Mouse (Mus musculus): ENCODE data around the gene Tmem156.

DNA sequence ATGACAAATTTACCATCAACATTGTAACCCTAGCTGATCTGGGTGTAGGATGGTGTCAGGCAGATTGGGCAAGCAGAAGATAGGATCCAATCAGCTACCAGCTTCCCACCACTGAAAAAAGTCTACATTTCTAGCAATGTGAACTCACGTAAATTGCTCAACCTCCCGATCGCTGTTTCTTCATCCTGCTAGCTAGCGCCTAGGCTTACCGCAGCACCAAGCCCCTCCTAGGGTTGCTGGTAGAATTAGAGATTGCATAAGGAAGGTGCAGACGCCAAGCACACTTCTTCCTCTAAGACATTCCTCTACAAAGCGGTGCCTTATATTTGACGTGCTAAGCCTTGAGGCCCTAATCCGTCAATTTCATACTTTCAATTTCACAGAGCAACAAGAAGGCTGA lies 53.6 kb downstream of the Tmem156 start:
- TF ChIP-seq CTCF (IDR thresholded peaks at IDR 0.05; ENCODE audit: low read depth) (no peak), EP300 (optimal IDR thresholded peaks at IDR 0.05) (no peak)

Measured in stomach, postnatal 0 days (tissue).